In the genomic region with DNA sequence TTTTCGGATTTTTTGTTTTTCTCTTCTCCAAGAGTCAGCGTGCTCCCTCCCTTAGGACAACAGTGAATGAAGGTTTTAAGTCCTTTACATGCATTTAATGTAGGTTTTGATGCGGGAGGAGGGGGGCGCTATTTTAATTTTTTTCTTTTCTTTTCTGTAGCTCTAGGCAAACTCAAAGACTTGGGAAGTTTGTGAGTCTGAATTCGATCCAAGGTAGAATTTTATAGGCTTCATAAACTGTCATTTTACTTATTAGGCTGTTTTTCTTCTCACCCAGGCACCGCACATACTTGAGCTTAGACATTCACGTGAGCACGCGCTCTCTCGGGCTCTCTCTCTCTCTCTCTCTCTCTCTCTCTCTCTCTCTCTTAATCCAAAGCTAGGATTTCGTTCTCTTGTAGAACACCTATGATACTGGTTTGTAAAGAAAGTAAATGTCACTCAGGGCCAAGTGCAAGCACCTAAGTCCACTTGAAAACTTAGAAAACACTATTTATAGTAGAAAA, we compare ENCODE assay signal across 8 mouse cellular contexts. TPM values are rescaled to one million over a fixed set of nuclear protein-coding genes. Genes with fewer than 3 reads are reported as not detected.
DNase-seq lines count a peak whose midpoint lies in the region; ATAC-seq and TF ChIP-seq lines count a peak whose summit lies in the region.

No protein-coding gene starts in this region.

- no peaks in the 10 kb centered on the region for H3K79me2 ChIP-seq in myocyte (ENCODE audit: control insufficient read depth, insufficient read depth)

- no peak overlapping the region for H3ac ChIP-seq in myocyte (ENCODE audit: control insufficient read depth, insufficient read length)

- no peak for DNase-seq in kidney, adult 8-10 months
- no peak for DNase-seq in frontal cortex, postnatal 25 days (ENCODE audit: low spot score in 2 of 2)
- no peak for DNase-seq in left cerebral cortex, adult 9 months (ENCODE audit: low spot score in 2 of 2)
- DNase-seq in gastrocnemius, postnatal 14 days = no peak

- H3K4me3 ChIP-seq in kidney, embryonic 16.5 days (ENCODE audit: low read length) = peak overlapping the region; percentile 75
- H3K4me3 ChIP-seq in brown adipose tissue, adult 24 weeks (ENCODE audit: insufficient read depth, low read depth, low read length) = peak overlapping the region; percentile 70
- H3K4me3 ChIP-seq in hindbrain, embryonic 15.5 days = peak overlapping the region; percentile 87
- peak overlapping the region; percentile 25 for H3K4me3 ChIP-seq in myocyte

- WGBS in kidney, embryonic 16.5 days = 11% methylated on average over 11 of the region's 11 CpGs
- WGBS in hindbrain, embryonic 15.5 days = 10% methylated on average over 11 of the region's 11 CpGs

- H3K9ac ChIP-seq in kidney, embryonic 16.5 days (replicated peaks; ENCODE audit: low read length) = peak overlapping the region; percentile 87
- no peak overlapping the region for H3K9ac ChIP-seq in hindbrain, embryonic 15.5 days

- intact Hi-C loops in gastrocnemius, postnatal 14 days (cut with DNase I; ENCODE audit: low total_unique reads) = loop anchor here (5.0 kb wide), 1 partner anchor 37 kb away; no protein-coding TSS in a partner anchor

- ATAC-seq in kidney, embryonic 16.5 days (ENCODE audit: low FRiP score, low TSS enrichment) = no peak
- no peak for ATAC-seq in hindbrain, embryonic 15.5 days (ENCODE audit: low FRiP score, low read depth)

- TF ChIP-seq POLR2A in myocyte (IDR thresholded peaks at IDR 0.05; ENCODE audit: insufficient read length, low read depth) = no peak

- H3K27me3 ChIP-seq in kidney, embryonic 16.5 days (ENCODE audit: insufficient read depth, low read length) = peaks cover 8% of the 10 kb centered on the region; the same call in 1 of the 2 replicates
- H3K27me3 ChIP-seq in hindbrain, embryonic 15.5 days = peaks cover 18% of the 10 kb centered on the region
- H3K27me3 ChIP-seq in myocyte (ENCODE audit: control insufficient read depth, insufficient read depth, insufficient read length) = no peaks in the 10 kb centered on the region

- H3K36me3 ChIP-seq in kidney, embryonic 16.5 days (ENCODE audit: insufficient read depth, low read length) = no peaks in the 10 kb centered on the region
- H3K36me3 ChIP-seq in hindbrain, embryonic 15.5 days = no peaks in the 10 kb centered on the region
- H3K36me3 ChIP-seq in myocyte (ENCODE audit: control insufficient read depth, insufficient read depth) = no peaks in the 10 kb centered on the region

- H3K4me2 ChIP-seq in kidney, embryonic 16.5 days (replicated peaks; ENCODE audit: low read depth, low read length) = peak overlapping the region; percentile 81
- peak overlapping the region; percentile 63 for H3K4me2 ChIP-seq in hindbrain, embryonic 15.5 days
- peak overlapping the region; percentile 90 for H3K4me2 ChIP-seq in myocyte (ENCODE audit: low read depth)

- H3K27ac ChIP-seq in kidney, embryonic 16.5 days (ENCODE audit: low read length) = 0 out of 2 replicates have a peak overlapping the region, but pooled peaks have one; percentile 10
- H3K27ac ChIP-seq in brown adipose tissue, adult 24 weeks (replicated peaks; ENCODE audit: low read depth, low read length) = peak overlapping the region; percentile 23
- H3K27ac ChIP-seq in hindbrain, embryonic 15.5 days (replicated peaks) = no peak overlapping the region

- no peaks in the 10 kb centered on the region for H3K9me3 ChIP-seq in kidney, embryonic 16.5 days (ENCODE audit: low read length)
- no peaks in the 10 kb centered on the region for H3K9me3 ChIP-seq in hindbrain, embryonic 15.5 days

- H3K4me1 ChIP-seq in kidney, embryonic 16.5 days (ENCODE audit: insufficient read depth, low read length) = peaks cover 38% of the 10 kb centered on the region
- H3K4me1 ChIP-seq in brown adipose tissue, adult 24 weeks (ENCODE audit: control insufficient read depth, insufficient read depth, insufficient read length, low read length) = no peaks in the 10 kb centered on the region; the same call in 1 of the 2 replicates
- H3K4me1 ChIP-seq in hindbrain, embryonic 15.5 days (replicated peaks) = peaks cover 21% of the 10 kb centered on the region

TF ChIP-seq in myocyte, 11 proteins besides CTCF, POLR2A, EP300 and RAD21:
- no peak for TF ChIP-seq REST (IDR thresholded peaks at IDR 0.05; ENCODE audit: insufficient read depth, insufficient read length)
- no peak for TF ChIP-seq MYOD1 (IDR thresholded peaks at IDR 0.05; ENCODE audit: control insufficient read depth in 1 of 3, insufficient read length in 2 of 3, low read depth in 2 of 3)
- no peak for TF ChIP-seq TCF12 (IDR thresholded peaks at IDR 0.05; ENCODE audit: insufficient read depth, poor library complexity, severe bottlenecking)
- no peak for TF ChIP-seq SRF (IDR thresholded peaks at IDR 0.05; ENCODE audit: control insufficient read depth, insufficient read length, low read depth)
- no peak for TF ChIP-seq E2F4 (IDR thresholded peaks at IDR 0.05; ENCODE audit: insufficient read depth)

RNA-seq across cellular contexts. Expression of gene Syde2, which starts 2.0 kb away (rescaled TPM):
- 1.4 and 1.7 TPM in 2 replicates for polyA plus RNA-seq in kidney, embryonic 16.5 days (2015; fragmentation: Nextera tagmentation; extraction: Ambion mirVana)
- 4.4 and 4.5 TPM in 2 replicates for polyA plus RNA-seq in brown adipose tissue, adult 24 weeks (2012; ENCODE audit: insufficient read depth, insufficient read length, missing spikeins)
- 0.34 and 0.54 TPM in 2 replicates for polyA plus RNA-seq in hindbrain, embryonic 15.5 days (2015; fragmentation: Nextera tagmentation; extraction: Ambion mirVana)
- polyA plus RNA-seq in myocyte (2012; fragmentation: generic; extraction: Trizol) = 0.73 TPM
- 1 to 10 TPM; 1.6 to 1.8 TPM for total RNA-seq in gastrocnemius, postnatal 14 days (2021)

RNA-seq across cellular contexts. Expression of gene 2410004B18Rik, which starts 51.8 kb away (rescaled TPM):
- polyA plus RNA-seq in kidney, embryonic 16.5 days (2015; fragmentation: Nextera tagmentation; extraction: Ambion mirVana) = 46.0 and 51.9 TPM in 2 replicates
- 18.1 and 19.4 TPM in 2 replicates for polyA plus RNA-seq in brown adipose tissue, adult 24 weeks (2012; ENCODE audit: insufficient read depth, insufficient read length, missing spikeins)
- 81.0 and 84.4 TPM in 2 replicates for polyA plus RNA-seq in hindbrain, embryonic 15.5 days (2015; fragmentation: Nextera tagmentation; extraction: Ambion mirVana)
- polyA plus RNA-seq in myocyte (2012; fragmentation: generic; extraction: Trizol) = 18.7 TPM
- total RNA-seq in gastrocnemius, postnatal 14 days (2021) = 10 to 100 TPM; 12.1 to 15.0 TPM

Comparison
In these comparisons a context has a peak if more than half of its experiments do, and no peak if none do; other contexts are left out.
1. H3K4me3 ChIP-seq: peak in every context shown above with its lines; median percentile 87 in hindbrain, embryonic 15.5 days; 75 in kidney, embryonic 16.5 days; 70 in brown adipose tissue, adult 24 weeks; 25 in myocyte.